Mouse (Mus musculus): ENCODE results near the gene Whrn. TPM values are rescaled to one million over a fixed set of nuclear protein-coding genes. Genes with fewer than 3 reads are reported as not detected.

The Whrn gene
- total RNA-seq, 2 experiments from 2014 or later = 18.8 to 22.3 TPM

- DNase-seq = no peak
These were observed 51.3 kb downstream of the Whrn start for GRCm38 (mm10) chr4:63444362-63445066.

- no peak for DNase-seq
These were observed 52.7 kb downstream of the Whrn start for GRCm38 (mm10) chr4:63443101-63443500.

- DNase-seq = no peak
These were observed 54.2 kb downstream of the Whrn start for GRCm38 (mm10) chr4:63441616-63442015.

- no peak for DNase-seq
These were observed 55.5 kb downstream of the Whrn start for GRCm38 (mm10) chr4:63440262-63440661.

GRCm38 (mm10) chr4:63437968-63438367 lies 57.8 kb downstream of the Whrn start:
- DNase-seq = no peak

GRCm38 (mm10) chr4:63437119-63437815 lies 58.5 kb downstream of the Whrn start:
- no peak for DNase-seq

DNA sequence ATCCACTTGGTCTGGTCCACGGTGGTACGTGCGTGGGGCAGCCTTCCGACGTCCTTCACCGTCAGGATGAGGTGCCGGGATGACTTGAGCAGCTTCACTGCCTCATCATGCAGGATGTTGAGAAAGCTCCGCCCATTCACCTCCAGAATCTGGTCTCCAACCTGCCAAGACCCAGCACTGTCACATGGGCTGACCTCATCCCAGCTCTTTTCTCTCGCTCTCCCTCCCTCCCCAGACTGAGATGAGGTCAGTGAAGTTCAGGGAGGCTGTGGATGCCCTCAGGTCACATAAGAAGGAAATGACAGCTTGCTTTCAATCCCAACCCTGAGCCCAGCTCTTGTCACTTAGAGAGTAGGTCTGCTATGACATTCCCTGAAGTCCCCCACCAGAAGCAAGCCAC lies 60.4 kb downstream of the Whrn start:
- no peak for DNase-seq

DNA sequence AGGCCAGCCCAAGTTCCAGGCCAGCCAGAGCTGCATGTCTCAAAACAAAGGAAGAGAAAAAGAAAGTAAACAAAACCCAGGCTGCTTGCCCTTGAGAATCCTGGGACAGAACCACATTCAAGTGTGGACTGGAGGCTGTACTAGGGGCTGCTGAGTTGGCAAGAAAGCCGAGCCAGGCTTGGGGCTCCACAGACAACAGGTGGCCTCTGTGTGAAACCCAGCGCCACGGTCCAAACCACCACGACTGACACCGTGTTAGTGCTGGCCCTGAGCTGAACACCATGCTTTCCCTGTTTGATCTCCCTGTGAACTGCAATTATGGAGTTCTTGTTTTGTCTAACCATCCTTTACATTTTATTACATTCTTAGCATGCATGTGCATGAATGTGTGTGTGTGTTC lies 64.7 kb downstream of the Whrn start:
- no peak for DNase-seq

GRCm38 (mm10) chr4:63430357-63430756 lies 65.4 kb downstream of the Whrn start:
- DNase-seq = no peak

- DNase-seq = no peak
These were observed 69.5 kb downstream of the Whrn start for GRCm38 (mm10) chr4:63426308-63426707.

DNA sequence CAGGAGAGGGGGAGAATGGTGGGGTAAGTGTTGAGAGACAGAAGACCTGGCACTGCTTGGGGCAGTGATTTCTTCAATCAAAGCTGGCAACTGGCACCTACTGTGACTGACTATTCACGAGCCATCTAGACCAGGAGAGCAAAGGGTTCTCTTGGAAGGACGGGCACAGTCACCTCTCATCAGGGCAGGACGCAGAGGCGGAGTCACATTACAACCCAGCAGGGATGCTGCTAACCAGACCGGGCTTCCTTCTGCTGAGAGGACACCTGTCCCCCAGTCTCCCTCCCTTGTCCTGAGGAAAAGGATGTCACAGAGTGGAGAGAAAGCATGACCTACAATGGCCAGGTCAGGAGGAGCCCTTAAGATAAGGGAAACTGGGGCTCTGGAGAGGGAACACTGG lies 72.0 kb downstream of the Whrn start:
- DNase-seq = no peak

DNA sequence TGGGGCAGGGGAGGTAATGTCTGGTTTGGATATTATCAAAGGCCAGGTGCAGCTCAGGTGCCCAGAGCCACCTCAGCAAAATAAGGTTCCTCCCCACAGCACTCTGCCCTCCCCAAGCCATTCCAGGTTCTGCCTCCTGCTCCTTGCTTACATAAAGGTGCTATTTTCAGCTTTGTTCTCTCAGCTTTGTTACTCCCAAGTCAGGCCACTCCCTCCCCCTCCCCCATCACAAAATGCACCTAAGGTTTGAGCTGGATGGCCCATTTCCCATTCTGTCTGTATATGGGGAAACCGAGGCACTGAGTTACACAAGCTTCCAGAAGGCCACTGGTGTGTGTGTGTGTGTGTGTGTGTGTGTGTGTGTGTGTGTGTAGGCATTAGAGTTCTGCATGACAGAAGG lies 72.6 kb downstream of the Whrn start:
- no peak for DNase-seq

DNA sequence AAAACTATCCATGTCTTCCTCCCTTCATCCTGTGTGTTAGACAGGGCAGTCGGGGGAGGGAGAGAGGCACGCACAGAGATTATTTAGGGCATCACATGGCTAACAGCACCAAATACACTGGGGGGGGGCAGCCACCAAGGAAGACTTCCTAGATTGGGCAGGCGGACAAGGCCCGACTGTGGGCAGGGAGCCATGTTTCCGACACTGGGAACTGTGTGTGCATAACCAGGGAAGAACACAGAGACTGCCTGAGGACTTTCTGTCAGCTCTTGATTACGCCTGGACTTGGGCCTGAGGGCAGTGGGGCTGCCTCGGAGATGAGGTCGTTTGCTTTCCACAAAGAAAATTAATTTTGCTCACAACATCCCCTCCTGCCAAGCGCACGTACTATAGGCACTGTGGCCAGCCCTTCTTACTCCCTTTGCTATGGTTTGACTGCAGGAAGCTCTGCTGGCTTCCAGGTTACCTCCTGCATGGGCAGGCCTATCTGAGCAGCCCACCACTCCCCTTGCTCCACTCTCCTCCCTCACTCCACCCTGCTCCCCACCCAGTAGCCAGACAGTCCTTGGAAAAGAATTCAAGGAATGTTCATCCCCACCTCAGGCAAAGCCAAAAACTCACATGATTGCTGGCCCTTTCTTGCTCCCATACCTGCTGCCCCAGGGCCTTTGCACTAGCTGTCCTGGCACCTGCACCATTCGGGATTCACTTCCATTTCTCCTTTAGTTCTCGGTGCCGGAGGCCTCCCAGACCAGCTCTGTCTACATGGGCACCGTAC lies 75.5 kb downstream of the Whrn start:
- peak in 1 of 2 experiments; percentile 28 for DNase-seq

DNA sequence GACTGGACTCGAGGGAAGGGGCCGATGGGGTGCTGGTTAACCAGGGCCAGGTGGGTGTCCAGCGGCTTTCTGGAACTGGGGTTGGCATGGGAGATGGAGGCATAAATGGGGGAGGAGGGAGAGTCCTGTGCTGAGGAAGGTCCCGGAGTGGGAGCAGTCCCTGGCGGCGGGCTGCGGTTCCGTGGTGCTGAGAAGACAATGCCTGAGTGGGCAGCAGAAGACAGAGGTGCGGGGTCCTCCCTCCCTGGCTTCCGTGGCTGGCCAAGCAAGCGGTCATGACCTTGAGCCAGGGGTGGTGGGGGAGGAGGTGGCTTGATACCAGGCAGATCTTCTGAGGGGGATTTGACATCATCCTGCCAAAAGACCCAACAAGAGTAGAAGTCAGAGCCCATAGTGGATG lies 77.5 kb downstream of the Whrn start:
- no peak for DNase-seq

DNA sequence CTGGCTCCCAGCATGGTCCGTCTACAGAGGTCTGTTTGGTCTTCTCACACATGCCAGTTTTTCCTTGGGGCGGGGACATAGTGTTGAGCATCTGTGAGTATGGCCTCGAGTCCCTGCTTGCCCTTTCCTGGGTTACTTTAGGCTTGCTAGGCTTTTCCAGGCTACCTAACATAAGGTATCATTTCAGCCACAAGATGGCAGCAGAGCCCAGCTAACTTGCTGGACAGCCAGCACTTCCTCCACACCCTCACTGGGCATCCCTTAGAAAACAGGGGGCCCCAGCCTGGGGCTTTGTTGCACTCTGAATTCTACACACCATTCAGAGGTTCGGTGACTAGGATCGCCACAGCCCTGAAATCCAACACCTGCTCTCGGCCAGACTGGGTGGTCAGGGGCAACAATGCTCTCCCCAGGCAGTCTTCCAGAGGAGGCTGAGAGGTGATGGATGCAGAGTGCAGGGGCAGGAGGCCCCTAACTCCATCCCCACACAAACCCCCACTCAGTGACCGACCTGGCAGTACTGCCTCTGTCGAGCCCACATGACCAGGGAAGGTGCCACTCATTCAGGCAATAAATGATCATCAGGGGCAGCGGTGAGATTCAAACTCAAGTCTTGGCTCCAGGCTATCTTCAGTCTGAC lies 78.4 kb downstream of the Whrn start:
- peak; percentile 70 to 74 for DNase-seq

GRCm38 (mm10) chr4:63414951-63415350 lies 80.8 kb downstream of the Whrn start:
- DNase-seq = no peak

- DNase-seq = no peak
These were observed 84.6 kb downstream of the Whrn start for GRCm38 (mm10) chr4:63411222-63411621.

DNA sequence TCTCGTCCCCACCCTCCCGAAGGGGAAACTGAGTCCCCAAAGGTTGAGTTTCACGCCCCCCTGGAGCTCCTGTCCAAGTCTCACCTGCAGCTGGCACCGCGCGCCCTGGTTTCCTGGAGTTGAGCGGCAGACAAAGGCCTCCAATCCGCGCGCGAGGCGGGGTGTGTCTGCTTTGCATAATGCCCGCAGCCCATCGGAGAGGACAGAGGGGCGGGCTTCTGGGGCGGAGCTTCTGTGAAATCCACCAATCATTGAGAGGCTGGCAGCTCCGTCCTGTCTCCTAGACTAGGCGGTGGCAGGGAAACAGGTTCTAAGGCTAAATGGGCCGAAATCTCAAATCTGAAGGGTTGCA lies 85.2 kb downstream of the Whrn start:
- peak; percentile 85 to 87 for DNase-seq

DNA sequence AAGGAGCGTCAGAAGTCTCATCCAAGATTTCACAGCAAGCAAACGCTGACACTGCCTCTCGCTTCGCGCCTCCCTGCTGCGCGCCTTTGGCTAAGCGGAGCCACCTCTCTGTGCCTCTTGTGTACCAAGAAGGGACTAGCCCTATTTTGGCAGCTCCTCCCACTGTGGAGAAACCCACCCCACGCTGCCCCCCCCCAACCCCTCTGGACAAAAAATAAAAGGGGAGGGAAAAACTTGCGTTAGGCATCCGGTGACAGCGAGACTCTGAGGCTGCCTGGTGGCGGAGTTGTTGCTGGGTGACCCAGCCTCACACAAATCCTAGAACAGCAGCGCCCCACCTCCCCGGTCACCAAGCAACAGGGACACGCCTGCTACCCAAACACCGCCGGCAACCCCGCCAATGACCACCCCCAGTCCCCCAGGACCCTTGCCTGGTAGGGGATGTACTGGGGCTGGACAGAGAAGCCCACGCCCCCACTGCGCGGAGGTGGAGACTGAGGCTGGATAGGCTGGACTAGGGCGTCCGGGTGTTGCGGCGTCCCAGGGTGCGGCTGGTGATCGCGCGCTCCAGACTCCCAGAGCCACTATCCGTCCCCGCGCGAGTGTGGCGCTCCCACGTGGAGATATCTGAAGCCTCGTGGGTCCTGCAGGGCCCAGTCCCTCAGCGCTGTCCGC lies 85.7 kb downstream of the Whrn start:
- no peak for DNase-seq

DNA sequence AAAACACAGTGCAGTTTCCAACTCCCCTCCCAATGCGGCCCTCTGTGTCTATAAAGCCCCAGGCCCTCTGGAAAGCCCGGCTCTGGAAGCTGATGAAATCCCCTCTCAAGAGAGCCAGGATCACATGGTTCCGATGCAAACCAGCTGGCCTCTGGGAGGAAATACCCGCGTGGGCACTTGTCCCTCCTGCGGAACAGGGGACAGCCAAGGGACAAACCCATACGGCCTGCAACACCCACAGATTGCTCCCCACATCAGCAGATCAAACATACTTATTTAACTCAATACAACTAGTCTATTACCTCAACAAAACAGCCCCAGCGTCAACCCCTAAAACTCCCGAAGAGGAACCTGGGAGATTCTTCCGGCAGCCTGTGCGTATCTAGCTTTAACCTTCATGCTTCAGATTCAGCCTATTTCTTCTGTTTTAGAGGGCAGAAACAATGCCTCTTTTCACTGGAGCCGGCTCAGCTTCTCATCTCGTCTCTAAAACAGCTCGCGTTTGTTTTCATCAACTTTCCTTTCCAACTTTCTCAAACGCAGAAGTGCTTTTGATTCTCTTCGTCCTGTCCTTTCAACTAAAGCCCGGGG lies 86.4 kb downstream of the Whrn start:
- DNase-seq = no peak

- DNase-seq = peak in 1 of 2 experiments; percentile 42
These were observed 87.1 kb downstream of the Whrn start for GRCm38 (mm10) chr4:63408649-63409048.

- DNase-seq = no peak
These were observed 87.5 kb downstream of the Whrn start for GRCm38 (mm10) chr4:63408247-63408646.
